Mouse (Mus musculus) neural tube, embryonic 10.5 days (tissue): ENCODE data around the gene Zswim4.
A peak's percentile ranks its signal among the peaks of the same experiment; 100 is the strongest.

Experiments
- DNase-seq: peaks from one replicate; pipeline ENCODE4 v3.0.0-alpha.2; 2017; ENCODE audit warnings: low spot score; ENCODE audit errors: extremely low spot score

Gene Zswim4

DNA sequence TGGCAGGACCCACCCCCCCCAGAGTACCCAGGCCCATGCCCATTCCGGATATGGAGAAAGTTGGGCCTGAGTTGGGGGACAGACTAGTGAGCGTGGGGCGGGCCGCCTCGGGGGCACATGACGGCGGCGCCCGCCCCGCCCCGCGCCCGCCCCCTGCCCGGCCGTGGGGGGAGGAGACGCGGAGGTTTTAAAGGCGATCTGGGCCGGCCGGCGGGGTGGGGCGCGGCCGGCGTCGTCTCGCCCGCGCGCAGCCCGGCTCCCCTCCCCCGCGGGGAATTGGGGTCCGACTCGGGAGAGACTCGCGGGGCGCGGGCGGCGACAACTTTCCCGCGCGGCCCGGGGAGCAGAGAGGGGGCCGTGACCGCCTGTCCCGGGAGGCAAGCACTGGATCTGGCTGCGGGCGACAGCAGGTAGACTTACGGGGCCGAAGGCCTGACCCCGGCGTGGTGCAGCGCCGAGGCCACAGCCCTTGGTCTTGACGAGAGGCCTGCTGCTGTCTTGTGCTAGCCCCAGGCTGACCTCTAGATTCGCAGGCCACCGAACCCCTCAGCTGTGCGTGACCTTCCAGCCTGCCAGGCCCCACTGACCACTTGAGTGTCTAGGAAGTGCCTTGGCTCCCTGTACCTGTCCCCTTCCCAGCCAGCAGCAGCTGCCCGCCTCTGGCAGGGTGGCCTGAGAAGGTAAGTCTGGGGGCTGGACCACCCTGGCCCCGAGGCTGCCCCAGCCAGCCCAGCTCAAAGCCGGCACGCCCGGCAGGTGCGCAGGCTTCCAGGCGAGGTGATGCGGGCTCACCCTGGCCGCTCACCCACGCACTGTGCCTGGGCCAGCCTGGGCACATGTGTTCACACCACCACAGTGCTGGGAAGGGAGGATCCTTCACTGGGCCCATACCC is 36.0 kb downstream of the Zswim4 start:
- DNase-seq = peak; percentile 63

- peak; percentile 26 for DNase-seq
These were observed 36.7 kb downstream of the Zswim4 start for GRCm38 (mm10) chr8:84200126-84200555.

- DNase-seq = peak; percentile 27
These were observed 37.3 kb downstream of the Zswim4 start for GRCm38 (mm10) chr8:84199348-84200125.

- peak; percentile 24 for DNase-seq
These were observed 38.0 kb downstream of the Zswim4 start for GRCm38 (mm10) chr8:84198871-84199270.

DNA sequence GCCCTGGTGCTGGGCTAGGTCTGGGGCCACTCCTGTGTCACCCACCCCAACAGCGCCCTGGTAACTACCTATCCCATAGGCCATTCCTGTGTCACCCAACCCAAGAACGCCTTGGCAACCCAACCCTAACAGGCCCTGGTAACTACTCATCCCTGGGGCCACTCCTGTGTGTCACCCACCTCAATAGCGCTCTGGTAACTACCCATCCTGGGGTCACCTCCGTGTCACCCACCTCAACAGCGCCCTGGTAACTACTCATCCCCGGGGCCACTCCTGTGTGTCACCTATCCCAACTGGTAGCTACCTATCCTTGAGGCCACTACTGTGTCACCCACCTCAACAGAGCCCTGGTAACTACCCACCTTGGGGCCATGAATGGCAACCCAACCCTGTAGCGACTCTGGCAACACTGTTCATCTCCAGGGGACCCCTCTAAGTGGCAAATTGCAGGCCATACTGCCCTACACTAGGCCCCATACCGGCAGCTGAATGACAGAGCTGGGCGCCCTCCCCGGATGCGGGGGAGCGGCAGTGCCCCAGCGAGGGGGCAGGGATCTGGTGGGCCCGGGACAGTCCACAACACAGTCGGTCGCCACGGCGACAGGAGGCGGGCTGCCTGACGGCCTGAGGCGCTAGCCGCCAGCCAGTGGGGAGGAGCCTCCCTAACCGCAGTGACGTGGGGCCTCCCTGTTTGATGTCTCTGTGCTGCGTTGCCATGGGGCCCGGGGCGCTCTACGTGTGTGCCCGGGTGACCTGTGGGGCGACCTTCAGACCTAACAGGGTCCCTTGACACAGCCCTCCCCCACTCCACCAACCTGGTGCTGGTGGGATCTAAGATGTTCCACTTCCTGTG is 38.7 kb downstream of the Zswim4 start:
- DNase-seq = peak; percentile 90

GRCm38 (mm10) chr8:84197141-84197921 is 39.5 kb downstream of the Zswim4 start:
- peak; percentile 96 for DNase-seq

- DNase-seq = no peak
These were observed 42.6 kb downstream of the Zswim4 start for GRCm38 (mm10) chr8:84194224-84194743.

DNA sequence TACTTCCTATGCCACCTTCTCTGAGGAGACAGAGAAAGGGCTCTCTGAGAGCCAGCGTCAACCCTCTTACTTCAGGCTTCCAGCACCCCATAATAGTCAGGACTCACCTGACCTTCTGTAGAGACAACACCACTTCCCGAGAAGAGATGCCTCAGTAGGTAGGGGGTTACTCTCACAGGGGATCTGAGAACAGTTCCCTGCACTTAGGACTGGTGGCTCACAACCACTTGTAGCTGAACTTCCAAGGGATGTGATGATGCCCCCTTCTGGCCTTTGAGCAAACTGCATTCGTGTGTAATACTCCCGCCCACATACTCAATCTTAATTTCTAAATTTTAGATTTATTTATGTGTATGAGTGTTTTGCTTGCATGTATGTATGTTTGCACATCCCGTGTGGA is 43.3 kb downstream of the Zswim4 start:
- DNase-seq = no peak

- no peak for DNase-seq
These were observed 43.7 kb downstream of the Zswim4 start for GRCm38 (mm10) chr8:84193161-84193560.

DNA sequence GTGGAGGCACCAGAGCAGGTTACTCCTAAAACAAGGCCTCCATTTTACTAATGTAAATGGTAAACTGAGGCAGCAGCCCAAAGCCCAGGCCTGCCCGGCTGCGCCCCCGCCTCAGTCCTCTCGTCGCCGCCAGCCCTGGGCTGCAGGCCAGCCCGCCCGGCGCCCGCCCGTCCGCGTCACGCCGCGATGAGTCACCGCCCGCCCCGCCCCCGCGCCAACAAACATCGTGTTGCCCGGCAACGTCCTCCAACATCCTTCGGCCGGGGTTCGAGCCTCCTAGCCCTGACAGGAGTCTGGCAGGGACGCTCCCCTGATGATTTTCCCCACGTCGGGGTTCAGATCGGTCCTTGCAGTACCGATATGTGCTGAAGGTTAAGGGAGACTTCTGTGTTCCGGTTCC is 44.3 kb downstream of the Zswim4 start:
- peak; percentile 78 for DNase-seq

- DNase-seq = peak; percentile 30
These were observed 44.8 kb downstream of the Zswim4 start for GRCm38 (mm10) chr8:84192023-84192422.

DNA sequence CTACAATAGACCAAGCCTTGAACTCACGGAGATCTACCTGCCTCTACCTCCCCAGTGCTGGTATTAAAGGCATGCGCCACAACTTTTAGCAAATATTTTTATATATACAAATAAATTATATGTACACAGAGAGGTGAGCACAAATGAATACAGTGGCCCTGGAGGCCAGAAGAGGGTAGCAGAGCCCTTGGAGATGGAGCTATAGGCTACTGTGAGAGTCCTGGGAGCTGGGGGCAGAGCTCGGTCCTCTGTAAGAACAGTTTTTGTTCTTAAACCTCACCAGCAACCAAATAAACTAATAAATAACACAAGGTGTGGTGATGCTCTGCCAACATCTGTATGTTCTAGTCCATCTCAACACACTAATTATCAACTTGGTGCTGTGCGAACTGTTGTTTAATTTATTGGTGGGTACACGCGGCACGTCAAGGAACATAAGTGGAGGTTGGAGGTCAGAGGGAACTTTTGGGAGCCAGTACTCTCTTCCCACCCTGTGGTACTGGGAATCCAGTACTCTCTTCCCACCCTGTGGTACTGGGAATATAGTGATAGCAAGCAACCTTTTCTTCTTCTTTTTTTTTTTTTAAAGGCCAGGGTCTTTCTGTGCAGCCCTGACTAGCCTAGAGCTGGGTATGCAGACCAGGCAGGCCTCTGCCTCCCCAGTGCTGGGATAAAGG is 46.5 kb downstream of the Zswim4 start:
- DNase-seq = no peak

GRCm38 (mm10) chr8:84189603-84190002 is 47.3 kb downstream of the Zswim4 start:
- DNase-seq = no peak

- no peak for DNase-seq
These were observed 48.2 kb downstream of the Zswim4 start for GRCm38 (mm10) chr8:84188671-84189070.

DNA sequence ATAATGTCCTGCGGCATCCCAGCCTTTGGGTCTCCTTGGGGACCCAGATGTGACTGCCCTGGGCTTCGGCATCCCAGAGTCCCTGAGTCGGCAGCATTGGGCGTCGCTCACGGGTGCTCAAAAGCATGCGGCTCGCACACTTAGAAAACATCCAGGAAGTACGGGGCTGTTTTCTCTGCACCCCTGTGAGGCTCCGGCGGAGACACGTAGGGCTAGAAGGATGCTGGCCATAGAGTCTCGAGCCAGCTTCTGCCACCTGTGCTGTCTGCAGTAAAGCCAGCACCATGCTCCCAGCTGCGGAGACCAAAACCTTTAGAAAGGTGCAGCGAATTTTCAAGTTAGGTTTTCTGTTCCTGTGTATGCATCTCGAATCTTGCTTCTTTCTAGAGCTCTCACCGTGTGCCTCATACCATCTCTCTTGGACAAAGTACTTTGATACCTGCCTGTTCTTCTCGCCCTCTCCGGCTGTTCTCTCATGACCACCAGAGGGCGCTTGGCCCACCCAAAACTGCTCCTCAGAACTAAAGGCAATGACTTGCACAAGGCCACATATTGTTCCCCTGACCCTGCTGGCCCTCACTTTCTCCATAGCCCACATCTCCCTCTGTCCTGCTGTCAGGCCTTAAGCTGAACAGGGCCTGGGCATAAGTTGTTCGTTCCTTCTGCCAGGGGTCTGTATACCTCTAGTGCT is 49.6 kb downstream of the Zswim4 start:
- peak; percentile 76 for DNase-seq

DNA sequence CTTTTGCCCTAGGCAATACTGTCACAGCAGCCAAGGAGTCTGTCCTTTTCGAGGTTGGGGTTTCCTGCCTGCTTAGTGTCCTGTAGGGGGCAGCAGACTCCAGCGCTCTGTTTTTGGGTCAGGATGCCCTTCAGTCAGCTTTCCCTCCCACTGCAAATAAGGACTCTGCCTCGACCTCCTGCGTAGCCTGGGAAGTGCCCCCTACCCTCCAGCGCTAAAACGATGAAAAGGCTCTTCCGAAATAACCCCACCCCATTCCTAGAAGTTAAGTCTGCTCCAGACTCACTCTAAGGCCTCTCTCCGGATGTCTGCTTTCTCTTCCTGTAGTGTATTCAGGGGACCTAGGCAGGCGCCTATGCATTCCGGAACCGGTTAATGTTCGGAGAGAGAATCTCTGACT is 50.3 kb downstream of the Zswim4 start:
- peak; percentile 81 for DNase-seq

- DNase-seq = no peak
These were observed 51.7 kb downstream of the Zswim4 start, which contains the start of gene Nanos3 for GRCm38 (mm10) chr8:84185117-84185516. Gene Nanos3, minus strand, starts transcription at chr8:84185217.

GRCm38 (mm10) chr8:84184085-84185043 is 52.5 kb downstream of the Zswim4 start:
- DNase-seq = no peak
